Comparison of ENCODE assay signal across 8 mouse cellular contexts in the genomic region with DNA sequence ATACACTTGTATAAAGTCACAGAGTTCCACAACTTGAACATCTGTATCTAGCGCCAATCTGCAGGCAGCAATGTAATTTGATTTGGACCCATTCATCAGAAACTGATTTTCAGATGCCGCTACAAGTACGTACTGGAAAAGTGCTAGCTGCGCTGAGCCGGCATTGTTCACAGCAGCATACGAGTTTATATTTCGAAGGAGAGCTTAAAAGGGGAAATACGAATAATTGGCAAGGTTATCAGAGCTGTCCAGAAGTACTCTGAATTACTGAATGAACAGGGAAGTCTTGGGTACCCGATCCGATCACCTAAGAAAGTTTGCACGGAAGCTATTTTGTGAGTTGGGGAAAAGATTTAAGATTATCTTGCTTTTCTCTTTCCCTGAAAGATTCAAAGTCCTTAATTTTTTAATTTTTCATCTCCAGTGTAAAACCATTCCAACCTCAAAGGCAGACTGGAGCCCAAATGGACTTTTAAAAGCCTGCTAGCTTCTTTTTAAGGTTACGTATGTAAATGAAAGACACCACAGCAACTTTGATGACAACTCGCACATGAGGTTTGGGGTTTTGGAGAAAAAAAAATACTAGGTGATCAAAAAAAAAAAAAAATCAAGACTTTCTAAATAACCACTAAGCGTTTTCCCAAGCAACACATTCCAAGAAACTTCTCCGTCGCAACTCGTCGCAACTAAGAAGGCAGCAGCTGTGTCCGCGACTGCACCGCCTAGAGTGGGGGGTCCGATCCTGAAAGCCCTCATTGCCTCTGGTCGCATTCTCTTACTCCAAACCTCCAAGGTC. TPM values are rescaled to one million over a fixed set of nuclear protein-coding genes. Genes with fewer than 3 reads are reported as not detected.
A peak's percentile ranks its signal among the peaks of the same experiment; 100 is the strongest.
DNase-seq lines count a peak whose midpoint lies in the region; ATAC-seq and TF ChIP-seq lines count a peak whose summit lies in the region.

No protein-coding gene starts in this region.

- DNase-seq in CH12.LX (ENCODE audit: extremely low read depth), result no peak
- peak; percentile 23 for DNase-seq in forebrain, embryonic 14.5 days (ENCODE audit: low spot score)
- DNase-seq in liver, embryonic 13.5 days, result no peak
- no peak for DNase-seq in urinary bladder, adult 18-20 months (ENCODE audit: low spot score in 2 of 2)
- DNase-seq in urinary bladder, postnatal 14 days (ENCODE audit: low spot score), result no peak
- DNase-seq in left cerebral cortex, postnatal 36 days (ENCODE audit: low spot score in 2 of 2), result no peak

- H3K4me1 ChIP-seq in erythroblast, embryonic 14.5 days (ENCODE audit: control insufficient read depth), result peaks cover 42% of the 10 kb centered on the region
- peaks cover 7 to 31% of the 10 kb centered on the region in 2 experiments; a peak in 3 of 4 replicates for H3K4me1 ChIP-seq in CH12.LX (ENCODE audit: control insufficient read depth in 1 of 2, insufficient read depth in 2 of 2)
- H3K4me1 ChIP-seq in forebrain, embryonic 14.5 days (ENCODE audit: control insufficient read depth, insufficient read depth, low read length), result peaks cover 23% of the 10 kb centered on the region
- H3K4me1 ChIP-seq in liver, embryonic 13.5 days (replicated peaks), result peaks cover 39% of the 10 kb centered on the region

- peak overlapping the region; percentile 78 for H3K4me3 ChIP-seq in erythroblast, embryonic 14.5 days (replicated peaks)
- peak overlapping the region; percentile 79 to 82 (median 81) for H3K4me3 ChIP-seq in CH12.LX (replicated peaks in 1 of 3; ENCODE audit: low read depth in 2 of 3, low read length in 2 of 3, poor library complexity in 1 of 3)
- H3K4me3 ChIP-seq in forebrain, embryonic 14.5 days (ENCODE audit: low read depth, low read length), result peak overlapping the region; percentile 98
- H3K4me3 ChIP-seq in liver, embryonic 13.5 days (replicated peaks), result peak overlapping the region; percentile 94

- intact Hi-C loops in left cerebral cortex, postnatal 36 days (cut with DNase I), result loop anchor here (2.0 to 5.0 kb wide), 2 partner anchors 70 to 134 kb away; no protein-coding TSS in a partner anchor

- H3K9ac ChIP-seq in CH12.LX (ENCODE audit: insufficient read depth, low read depth), result peak overlapping the region; percentile 99
- peak overlapping the region; percentile 93 for H3K9ac ChIP-seq in forebrain, embryonic 14.5 days (ENCODE audit: low read length)
- peak overlapping the region; percentile 79 for H3K9ac ChIP-seq in liver, embryonic 13.5 days

- no peak for TF ChIP-seq EP300 in CH12.LX (IDR thresholded peaks at IDR 0.05; ENCODE audit: low read length)

- H3K27ac ChIP-seq in CH12.LX (ENCODE audit: insufficient read depth, low read depth), result no peak overlapping the region
- H3K27ac ChIP-seq in forebrain, embryonic 14.5 days (ENCODE audit: low read depth, low read length), result peak overlapping the region; percentile 100; the same call in 1 of the 2 replicates
- no peak overlapping the region for H3K27ac ChIP-seq in liver, embryonic 13.5 days

- peaks cover 51% of the 10 kb centered on the region for H3K79me2 ChIP-seq in CH12.LX (replicated peaks; ENCODE audit: control insufficient read depth, extremely low read depth, insufficient read depth, poor library complexity, severe bottlenecking)

- TF ChIP-seq RAD21 in CH12.LX (IDR thresholded peaks at IDR 0.05; ENCODE audit: low read depth, low read length), result no peak

- H3K27me3 ChIP-seq in erythroblast, embryonic 14.5 days (ENCODE audit: control insufficient read depth), result peaks cover 36% of the 10 kb centered on the region
- peaks cover 28% of the 10 kb centered on the region for H3K27me3 ChIP-seq in CH12.LX (replicated peaks)
- H3K27me3 ChIP-seq in forebrain, embryonic 14.5 days (replicated peaks; ENCODE audit: control insufficient read depth, insufficient read depth, low read length), result no peaks in the 10 kb centered on the region
- H3K27me3 ChIP-seq in liver, embryonic 13.5 days, result peaks cover 19% of the 10 kb centered on the region

- dilution Hi-C loops in CH12.LX (cut with MboI; ENCODE audit: extremely low pct_ligation_motif_present, extremely low pct_unique_long_range_greater_than_20kb, low sequenced_read_pairs), result no loop called here

- no peaks in the 10 kb centered on the region for H3K9me3 ChIP-seq in erythroblast, embryonic 14.5 days (ENCODE audit: control insufficient read depth, low read length)
- H3K9me3 ChIP-seq in CH12.LX (replicated peaks; ENCODE audit: low read length), result no peaks in the 10 kb centered on the region
- no peaks in the 10 kb centered on the region for H3K9me3 ChIP-seq in forebrain, embryonic 14.5 days (replicated peaks; ENCODE audit: control insufficient read depth, low read length)
- no peaks in the 10 kb centered on the region for H3K9me3 ChIP-seq in liver, embryonic 13.5 days (replicated peaks)

- no peak for TF ChIP-seq POLR2A in CH12.LX (IDR thresholded peaks at IDR 0.05; ENCODE audit: low read depth, low read length)

- ATAC-seq in erythroblast, adult 5-6 weeks (replicated peaks; ENCODE audit: low FRiP score, poor library complexity, severe bottlenecking), result no peak
- ATAC-seq in forebrain, embryonic 14.5 days, result no peak
- no peak for ATAC-seq in liver, embryonic 13.5 days (ENCODE audit: low read depth)

- H3K36me3 ChIP-seq in erythroblast, embryonic 14.5 days (ENCODE audit: control insufficient read depth), result peaks cover 24% of the 10 kb centered on the region
- H3K36me3 ChIP-seq in CH12.LX (replicated peaks in 1 of 2; ENCODE audit: control insufficient read depth in 1 of 2, insufficient read depth in 1 of 2, low read length in 1 of 2), result peaks cover 0 to 25% of the 10 kb centered on the region in 2 experiments
- H3K36me3 ChIP-seq in forebrain, embryonic 14.5 days (ENCODE audit: control insufficient read depth, insufficient read depth, low read length), result no peaks in the 10 kb centered on the region
- H3K36me3 ChIP-seq in liver, embryonic 13.5 days, result 0 out of 2 replicates have a peak, but pooled peaks cover 3% of the 10 kb centered on the region

- WGBS in forebrain, embryonic 14.5 days, result 4% methylated on average over 23 of the region's 23 CpGs
- WGBS in liver, embryonic 13.5 days (ENCODE audit: insufficient replicate concordance), result 9% methylated on average over 23 of the region's 23 CpGs

- TF ChIP-seq CTCF in CH12.LX (conservative IDR thresholded peaks at IDR 0.05 in 1 of 2, IDR thresholded peaks at IDR 0.05 in 1 of 2; ENCODE audit: low read depth in 2 of 2, low read length in 2 of 2), result no peak

- in situ Hi-C loops in CH12.LX (cut with MboI; ENCODE audit: low pct_ligation_motif_present, low pct_unique_long_range_greater_than_20kb, low sequenced_read_pairs), result no loop called here

- peak overlapping the region; percentile 96 for H3K4me2 ChIP-seq in CH12.LX (ENCODE audit: insufficient read depth, low read depth, poor library complexity, severe bottlenecking)
- peak overlapping the region; percentile 71 for H3K4me2 ChIP-seq in forebrain, embryonic 14.5 days (ENCODE audit: low read length)
- peak overlapping the region; percentile 98 for H3K4me2 ChIP-seq in liver, embryonic 13.5 days

TF ChIP-seq in CH12.LX, 34 proteins besides CTCF, POLR2A, EP300 and RAD21:
- TF ChIP-seq MAFK (IDR thresholded peaks at IDR 0.05; ENCODE audit: insufficient replicate concordance, low read length), result no peak
- 0 out of 2 replicates have a peak, but pooled peaks have one; percentile 13 for TF ChIP-seq JUND (conservative IDR thresholded peaks at IDR 0.05; ENCODE audit: low read depth, low read length)
- TF ChIP-seq SMC3 (IDR thresholded peaks at IDR 0.05; ENCODE audit: low read depth, low read length), result no peak
- TF ChIP-seq CHD2 (IDR thresholded peaks at IDR 0.05; ENCODE audit: low read length), result 0 out of 2 replicates have a peak, but pooled peaks have one; percentile 11
- TF ChIP-seq BHLHE40 (IDR thresholded peaks at IDR 0.05; ENCODE audit: low read depth, low read length), result peak; percentile 26; the same call in 1 of the 2 replicates
- TF ChIP-seq SIN3A (IDR thresholded peaks at IDR 0.05; ENCODE audit: low read length), result peak; percentile 0; the same call in 1 of the 2 replicates
- 0 out of 2 replicates have a peak, but pooled peaks have one; percentile 17 for TF ChIP-seq MYC (IDR thresholded peaks at IDR 0.05; ENCODE audit: low read depth, low read length)
TF ChIP-seq in CH12.LX: peak in this region for 5.

RNA-seq across cellular contexts. Expression of a gene that starts 1.4 kb away (rescaled TPM):
- 1.2 and 1.5 TPM in 2 replicates for polyA plus RNA-seq in erythroblast, embryonic 14.5 days (2012)
- total RNA-seq in erythroblast, adult 5-6 weeks (2015; ENCODE audit: low replicate concordance), result 52.0 and 61.3 TPM in 2 replicates
- total RNA-seq in erythroblast, adult 5-6 weeks (2017; ENCODE audit: low replicate concordance), result 88.4 and 209 TPM in 2 replicates
- total RNA-seq in CH12.LX (2012; rRNA removed), result 16.8 and 18.8 TPM in 2 replicates
- total RNA-seq in CH12.LX (2014; rRNA removed), result 4.4 and 5.4 TPM in 2 replicates
- 14.7 and 16.9 TPM in 2 replicates for polyA plus RNA-seq in CH12.LX (2012; ENCODE audit: insufficient read length, low read depth)
- polyA plus RNA-seq in forebrain, embryonic 14.5 days (2014; fragmentation: Nextera tagmentation; extraction: Ambion mirVana), result 35.3 and 36.0 TPM in 2 replicates
- 8.8 and 9.1 TPM in 2 replicates for polyA plus RNA-seq in liver, embryonic 13.5 days (2015; fragmentation: Nextera tagmentation; extraction: Ambion mirVana)
- total RNA-seq in left cerebral cortex, postnatal 36 days (2021), result 10 to 100 TPM; 76.3 to 97.8 TPM
